Mouse (Mus musculus): ENCODE data around the gene Ncam2. TPM values are rescaled to one million over a fixed set of nuclear protein-coding genes. Genes with fewer than 3 reads are reported as not detected.
"Not testable (repeated sequence)": the region's sequence is repeated elsewhere in the genome, so short reads cannot be mapped to it uniquely, and the experiment has no call there.

The Ncam2 gene
- polyA plus RNA-seq, 1 experiment from 2014 or later = 0.04 TPM

- no peak for ATAC-seq (ENCODE audit: insufficient number of reproducible peaks, low FRiP score)
- Histone ChIP-seq H3K27ac (ENCODE audit: poor library complexity, severe bottlenecking) (no peak overlapping the region), H3K4me3 (no peak overlapping the region), H3K9me3 (replicated peaks) (no peaks in the 10 kb centered on the region), H3K27me3 (replicated peaks) (no peaks in the 10 kb centered on the region), H3K4me1 (replicated peaks) (no peaks in the 10 kb centered on the region), H3K4me2 (no peak overlapping the region), H3K9ac (no peak overlapping the region), H3K36me3 (no peaks in the 10 kb centered on the region)
- 85% methylated on average over 2 of the region's 2 CpGs for WGBS
These were observed 254.0 kb downstream of the Ncam2 start for GRCm38 (mm10) chr16:81454472-81454871.

- not testable (repeated sequence) for ATAC-seq (ENCODE audit: insufficient number of reproducible peaks, low FRiP score)
- WGBS = 68% methylated on average over 2 of the region's 2 CpGs
These were observed 262.2 kb downstream of the Ncam2 start for GRCm38 (mm10) chr16:81462731-81463130.

GRCm38 (mm10) chr16:81472925-81473324 is 272.4 kb downstream of the Ncam2 start:
- WGBS = 52% methylated on average over 1 of the region's 1 CpGs
- no peak overlapping the region for H3K27ac ChIP-seq (ENCODE audit: poor library complexity, severe bottlenecking)
- H3K27me3 ChIP-seq (replicated peaks) = no peaks in the 10 kb centered on the region

More at GRCm38 (mm10) chr16:81462731-81463130, 262.2 kb downstream of the Ncam2 start:
- H3K36me3 ChIP-seq; H3K27me3 ChIP-seq (replicated peaks); H3K4me2 ChIP-seq; H3K4me1 ChIP-seq (replicated peaks); H3K9me3 ChIP-seq (replicated peaks); H3K9ac ChIP-seq; H3K4me3 ChIP-seq; H3K27ac ChIP-seq (ENCODE audit: poor library complexity, severe bottlenecking): not testable (repeated sequence)

GRCm38 (mm10) chr16:81481058-81481457 is 280.6 kb downstream of the Ncam2 start:
- H3K4me1 ChIP-seq (replicated peaks) = no peaks in the 10 kb centered on the region
- ATAC-seq (ENCODE audit: insufficient number of reproducible peaks, low FRiP score) = no peak
- no peaks in the 10 kb centered on the region for H3K27me3 ChIP-seq (replicated peaks)
- H3K4me2 ChIP-seq = no peak overlapping the region
- H3K4me3 ChIP-seq = no peak overlapping the region
- no peak overlapping the region for H3K9ac ChIP-seq
- no peaks in the 10 kb centered on the region for H3K9me3 ChIP-seq (replicated peaks)
- H3K36me3 ChIP-seq = no peaks in the 10 kb centered on the region
- H3K27ac ChIP-seq (ENCODE audit: poor library complexity, severe bottlenecking) = no peak overlapping the region

More at GRCm38 (mm10) chr16:81472925-81473324, 272.4 kb downstream of the Ncam2 start:
- Histone ChIP-seq H3K36me3 (no peaks in the 10 kb centered on the region), H3K9ac (no peak overlapping the region), H3K4me3 (no peak overlapping the region), H3K4me2 (no peak overlapping the region), H3K9me3 (replicated peaks) (no peaks in the 10 kb centered on the region), H3K4me1 (replicated peaks) (no peaks in the 10 kb centered on the region)
- ATAC-seq (ENCODE audit: insufficient number of reproducible peaks, low FRiP score) = no peak

- H3K4me1 ChIP-seq (replicated peaks) = no peaks in the 10 kb centered on the region
- ATAC-seq (ENCODE audit: insufficient number of reproducible peaks, low FRiP score) = no peak
These were observed 295.6 kb downstream of the Ncam2 start for GRCm38 (mm10) chr16:81496111-81496510.

GRCm38 (mm10) chr16:81502578-81502977 is 302.1 kb downstream of the Ncam2 start:
- no peak for ATAC-seq (ENCODE audit: insufficient number of reproducible peaks, low FRiP score)
- H3K27ac ChIP-seq (ENCODE audit: poor library complexity, severe bottlenecking) = no peak overlapping the region
- H3K4me1 ChIP-seq (replicated peaks) = no peaks in the 10 kb centered on the region
- H3K27me3 ChIP-seq (replicated peaks) = no peaks in the 10 kb centered on the region
- no peak overlapping the region for H3K9ac ChIP-seq
- no peaks in the 10 kb centered on the region for H3K9me3 ChIP-seq (replicated peaks)
- no peak overlapping the region for H3K4me3 ChIP-seq
- no peak overlapping the region for H3K4me2 ChIP-seq
- H3K36me3 ChIP-seq = no peaks in the 10 kb centered on the region
- 79% methylated on average over 2 of the region's 2 CpGs for WGBS

More at GRCm38 (mm10) chr16:81496111-81496510, 295.6 kb downstream of the Ncam2 start:
- H3K4me2 ChIP-seq = no peak overlapping the region
- no peak overlapping the region for H3K4me3 ChIP-seq
- no peaks in the 10 kb centered on the region for H3K9me3 ChIP-seq (replicated peaks)
- no peaks in the 10 kb centered on the region for H3K27me3 ChIP-seq (replicated peaks)
- no peaks in the 10 kb centered on the region for H3K36me3 ChIP-seq
- no peak overlapping the region for H3K27ac ChIP-seq (ENCODE audit: poor library complexity, severe bottlenecking)
- no peak overlapping the region for H3K9ac ChIP-seq
- 64% methylated on average over 2 of the region's 2 CpGs for WGBS

GRCm38 (mm10) chr16:81536230-81536629 is 335.7 kb downstream of the Ncam2 start:
- Histone ChIP-seq H3K9ac (no peak overlapping the region), H3K27me3 (replicated peaks) (no peaks in the 10 kb centered on the region), H3K4me1 (replicated peaks) (no peaks in the 10 kb centered on the region), H3K36me3 (no peaks in the 10 kb centered on the region), H3K4me2 (no peak overlapping the region), H3K4me3 (no peak overlapping the region), H3K27ac (ENCODE audit: poor library complexity, severe bottlenecking) (no peak overlapping the region), H3K9me3 (replicated peaks) (no peaks in the 10 kb centered on the region)
- ATAC-seq (ENCODE audit: insufficient number of reproducible peaks, low FRiP score) = no peak
- WGBS = 71% methylated on average over 3 of the region's 3 CpGs

GRCm38 (mm10) chr16:81587565-81588107 is 387.1 kb downstream of the Ncam2 start:
- no peaks in the 10 kb centered on the region for H3K36me3 ChIP-seq
- H3K4me3 ChIP-seq = no peak overlapping the region
- no peak overlapping the region for H3K9ac ChIP-seq
- no peak for ATAC-seq (ENCODE audit: insufficient number of reproducible peaks, low FRiP score)
- 70% methylated on average over 4 of the region's 4 CpGs for WGBS
- no peaks in the 10 kb centered on the region for H3K27me3 ChIP-seq (replicated peaks)
- no peak overlapping the region for H3K4me2 ChIP-seq
- no peaks in the 10 kb centered on the region for H3K9me3 ChIP-seq (replicated peaks)
- H3K27ac ChIP-seq (ENCODE audit: poor library complexity, severe bottlenecking) = no peak overlapping the region
- no peaks in the 10 kb centered on the region for H3K4me1 ChIP-seq (replicated peaks)

- Histone ChIP-seq H3K9ac (no peak overlapping the region), H3K27me3 (replicated peaks) (no peaks in the 10 kb centered on the region), H3K4me1 (replicated peaks) (no peaks in the 10 kb centered on the region), H3K36me3 (no peaks in the 10 kb centered on the region), H3K4me3 (no peak overlapping the region), H3K9me3 (replicated peaks) (no peaks in the 10 kb centered on the region), H3K4me2 (no peak overlapping the region), H3K27ac (ENCODE audit: poor library complexity, severe bottlenecking) (no peak overlapping the region)
- WGBS = 44% methylated on average over 6 of the region's 6 CpGs
- no peak for ATAC-seq (ENCODE audit: insufficient number of reproducible peaks, low FRiP score)
These were observed 422.8 kb downstream of the Ncam2 start for GRCm38 (mm10) chr16:81623276-81623675.

GRCm38 (mm10) chr16:81623776-81624175 is 423.3 kb downstream of the Ncam2 start:
- Histone ChIP-seq H3K9me3 (replicated peaks) (no peaks in the 10 kb centered on the region), H3K4me1 (replicated peaks) (no peaks in the 10 kb centered on the region), H3K4me2 (no peak overlapping the region), H3K9ac (no peak overlapping the region), H3K27ac (ENCODE audit: poor library complexity, severe bottlenecking) (no peak overlapping the region), H3K27me3 (replicated peaks) (no peaks in the 10 kb centered on the region), H3K4me3 (no peak overlapping the region), H3K36me3 (no peaks in the 10 kb centered on the region)
- no peak for ATAC-seq (ENCODE audit: insufficient number of reproducible peaks, low FRiP score)
- 62% methylated on average over 4 of the region's 4 CpGs for WGBS

GRCm38 (mm10) chr16:81650286-81650685 is 449.8 kb downstream of the Ncam2 start:
- H3K9me3 ChIP-seq (replicated peaks) = no peaks in the 10 kb centered on the region
- no peak for ATAC-seq (ENCODE audit: insufficient number of reproducible peaks, low FRiP score)
- no peaks in the 10 kb centered on the region for H3K27me3 ChIP-seq (replicated peaks)
- no peaks in the 10 kb centered on the region for H3K36me3 ChIP-seq
- H3K4me2 ChIP-seq = no peak overlapping the region
- no peak overlapping the region for H3K4me3 ChIP-seq
- WGBS = 74% methylated on average over 3 of the region's 3 CpGs
- no peak overlapping the region for H3K27ac ChIP-seq (ENCODE audit: poor library complexity, severe bottlenecking)
- no peaks in the 10 kb centered on the region for H3K4me1 ChIP-seq (replicated peaks)
- no peak overlapping the region for H3K9ac ChIP-seq

GRCm38 (mm10) chr16:81651550-81651949 is 451.1 kb downstream of the Ncam2 start:
- Histone ChIP-seq H3K9me3 (replicated peaks) (no peaks in the 10 kb centered on the region), H3K9ac (no peak overlapping the region), H3K4me2 (no peak overlapping the region), H3K4me1 (replicated peaks) (no peaks in the 10 kb centered on the region), H3K36me3 (no peaks in the 10 kb centered on the region), H3K27ac (ENCODE audit: poor library complexity, severe bottlenecking) (no peak overlapping the region), H3K4me3 (no peak overlapping the region), H3K27me3 (replicated peaks) (no peaks in the 10 kb centered on the region)
- WGBS = 46% methylated on average over 1 of the region's 1 CpGs
- ATAC-seq (ENCODE audit: insufficient number of reproducible peaks, low FRiP score) = no peak
